Mouse (Mus musculus) intestine, embryonic 15.5 days (tissue): ENCODE results near the gene Ccdc141. TPM values are rescaled to one million over a fixed set of nuclear protein-coding genes. Genes with fewer than 3 reads are reported as not detected.
A peak's percentile ranks its signal among the peaks of the same experiment; 100 is the strongest.

Experiments used
- ATAC-seq: fragments of 200-750 bp; cut with Nextera tagmentation; 2 replicates; pipeline ENCODE4 v1.8.0; 2017; ENCODE audit warnings: moderate TSS enrichment, moderate library complexity
- H3K27ac ChIP-seq: fragments of 300-500 bp; sonication (generic); 2 replicates; pipeline ENCODE4 v1.5.1; 2015; ENCODE audit warnings: mild to moderate bottlenecking, inconsistent platforms
- H3K27me3 ChIP-seq: fragments of 300-500 bp; sonication (generic); replicated peaks from 2 replicates; pipeline ENCODE4 v1.6.1; 2015; ENCODE audit warnings: inconsistent platforms
- H3K36me3 ChIP-seq: fragments of 300-500 bp; sonication (generic); 2 replicates; pipeline ENCODE4 v1.6.1; 2015; ENCODE audit warnings: inconsistent platforms
- H3K4me1 ChIP-seq: fragments of 300-500 bp; sonication (generic); replicated peaks from 2 replicates; pipeline ENCODE4 v1.6.1; 2015; ENCODE audit warnings: inconsistent platforms
- H3K4me2 ChIP-seq: fragments of 300-500 bp; sonication (generic); replicated peaks from 2 replicates; pipeline ENCODE4 v1.6.1; 2015; ENCODE audit warnings: mild to moderate bottlenecking, inconsistent platforms
- H3K4me3 ChIP-seq: fragments of 300-500 bp; sonication (generic); replicated peaks from 2 replicates; pipeline ENCODE4 v1.5.1; 2015; ENCODE audit warnings: inconsistent platforms
- H3K9ac ChIP-seq: fragments of 300-500 bp; sonication (generic); 2 replicates; pipeline ENCODE4 v1.6.1; 2015; ENCODE audit warnings: inconsistent platforms
- H3K9me3 ChIP-seq: fragments of 300-500 bp; sonication (generic); 2 replicates; pipeline ENCODE4 v1.6.1; 2016; ENCODE audit warnings: inconsistent platforms
- WGBS: fragments of 180-500 bp; shearing (Covaris S2); methylation state at CpG from one replicate; pipeline ENCODE4 v1.1.7; 2015; 5-methylcytosine and 5-hydroxymethylcytosine counted together
- polyA plus RNA-seq: library from polyadenylated mRNA; unstranded; fragments of >200 nt; fragmentation: Nextera tagmentation; extraction: Ambion mirVana; gene quantifications from 2 replicates; pipeline ENCODE4 v1.2.1, GENCODE M21; 2015

The Ccdc141 gene
- polyA plus RNA-seq: 5.6 and 7.1 TPM in 2 replicates

GRCm38 (mm10) chr2:77170633-77171105 is at the start of gene Ccdc141:
Gene Ccdc141 (minus strand): TSS chr2:77170636.
- Histone ChIP-seq H3K9ac (peak within 1 kb of the TSS; percentile 54), H3K9me3 (no peaks in the 10 kb centered on the region), H3K27me3 (no peaks in the 10 kb centered on the region), H3K36me3 (no peaks in the 10 kb centered on the region), H3K4me1 (peaks cover 12% of the 10 kb centered on the region), H3K27ac (peak within 1 kb of the TSS; percentile 59), H3K4me2 (peak within 1 kb of the TSS; percentile 90), H3K4me3 (peak within 1 kb of the TSS; percentile 48)
- ATAC-seq: no peak; the same call in 1 of the 2 replicates
- WGBS: 8% methylated on average over 5 of the region's 6 CpGs

- 0 out of 2 replicates have a peak, but pooled peaks cover 2% of the 10 kb centered on the region for H3K36me3 ChIP-seq
- H3K9ac ChIP-seq: no peak overlapping the region
- 87% methylated on average over 5 of the region's 5 CpGs for WGBS
- no peak overlapping the region for H3K4me3 ChIP-seq
- H3K4me1 ChIP-seq: no peaks in the 10 kb centered on the region
- ATAC-seq: no peak
- no peak overlapping the region for H3K4me2 ChIP-seq
- no peaks in the 10 kb centered on the region for H3K27me3 ChIP-seq
- no peak overlapping the region for H3K27ac ChIP-seq
- no peaks in the 10 kb centered on the region for H3K9me3 ChIP-seq
Observed at GRCm38 (mm10) chr2:77212885-77213284, 42.4 kb upstream of the Ccdc141 start.

GRCm38 (mm10) chr2:77206951-77207350 is 36.5 kb upstream of the Ccdc141 start:
- H3K27ac ChIP-seq: no peak overlapping the region
- 90% methylated on average over 3 of the region's 3 CpGs for WGBS
- H3K4me1 ChIP-seq: no peaks in the 10 kb centered on the region
- ATAC-seq: no peak
- no peaks in the 10 kb centered on the region for H3K9me3 ChIP-seq
- H3K27me3 ChIP-seq: no peaks in the 10 kb centered on the region
- H3K9ac ChIP-seq: no peak overlapping the region
- H3K4me2 ChIP-seq: no peak overlapping the region
- no peak overlapping the region for H3K4me3 ChIP-seq
- no peaks in the 10 kb centered on the region for H3K36me3 ChIP-seq

- no peaks in the 10 kb centered on the region for H3K9me3 ChIP-seq
- WGBS: 51% methylated on average over 2 of the region's 2 CpGs
- H3K4me2 ChIP-seq: no peak overlapping the region
- no peak overlapping the region for H3K4me3 ChIP-seq
- no peaks in the 10 kb centered on the region for H3K4me1 ChIP-seq
- no peaks in the 10 kb centered on the region for H3K27me3 ChIP-seq
- ATAC-seq: no peak
- H3K36me3 ChIP-seq: no peaks in the 10 kb centered on the region
- H3K27ac ChIP-seq: no peak overlapping the region
- no peak overlapping the region for H3K9ac ChIP-seq
Observed at GRCm38 (mm10) chr2:77203916-77204315, 33.5 kb upstream of the Ccdc141 start.

GRCm38 (mm10) chr2:77201900-77202299 is 31.5 kb upstream of the Ccdc141 start:
- Histone ChIP-seq H3K4me3 (no peak overlapping the region), H3K36me3 (no peaks in the 10 kb centered on the region), H3K4me1 (no peaks in the 10 kb centered on the region), H3K27ac (no peak overlapping the region), H3K27me3 (no peaks in the 10 kb centered on the region), H3K9me3 (no peaks in the 10 kb centered on the region), H3K9ac (no peak overlapping the region), H3K4me2 (no peak overlapping the region)
- 98% methylated on average over 1 of the region's 1 CpGs for WGBS
- no peak for ATAC-seq

GRCm38 (mm10) chr2:77200958-77201614 is 30.6 kb upstream of the Ccdc141 start:
- Histone ChIP-seq H3K27me3 (no peaks in the 10 kb centered on the region), H3K4me1 (no peaks in the 10 kb centered on the region), H3K4me3 (no peak overlapping the region), H3K36me3 (no peaks in the 10 kb centered on the region), H3K9me3 (no peaks in the 10 kb centered on the region), H3K27ac (no peak overlapping the region), H3K4me2 (no peak overlapping the region), H3K9ac (no peak overlapping the region)
- peak; percentile 70 for ATAC-seq
- 72% methylated on average over 5 of the region's 5 CpGs for WGBS

- H3K4me1 ChIP-seq: no peaks in the 10 kb centered on the region
- H3K9me3 ChIP-seq: no peaks in the 10 kb centered on the region
- WGBS: 87% methylated on average over 4 of the region's 4 CpGs
- ATAC-seq: no peak
- H3K4me3 ChIP-seq: no peak overlapping the region
- H3K4me2 ChIP-seq: no peak overlapping the region
- no peaks in the 10 kb centered on the region for H3K27me3 ChIP-seq
- H3K36me3 ChIP-seq: no peaks in the 10 kb centered on the region
- H3K27ac ChIP-seq: no peak overlapping the region
- no peak overlapping the region for H3K9ac ChIP-seq
Observed at GRCm38 (mm10) chr2:77200379-77200778, 29.9 kb upstream of the Ccdc141 start.

- no peak overlapping the region for H3K4me2 ChIP-seq
- H3K27ac ChIP-seq: no peak overlapping the region
- no peaks in the 10 kb centered on the region for H3K9me3 ChIP-seq
- H3K4me1 ChIP-seq: no peaks in the 10 kb centered on the region
- H3K9ac ChIP-seq: no peak overlapping the region
- H3K27me3 ChIP-seq: no peaks in the 10 kb centered on the region
- peaks cover 3% of the 10 kb centered on the region; the same call in 1 of the 2 replicates for H3K36me3 ChIP-seq
- H3K4me3 ChIP-seq: no peak overlapping the region
- ATAC-seq: no peak
- 70% methylated on average over 5 of the region's 5 CpGs for WGBS
Observed at GRCm38 (mm10) chr2:77198246-77198645, 27.8 kb upstream of the Ccdc141 start.

- no peak overlapping the region for H3K27ac ChIP-seq
- ATAC-seq: no peak
- WGBS: 85% methylated on average over 4 of the region's 4 CpGs
- H3K9ac ChIP-seq: no peak overlapping the region
- peaks cover 6% of the 10 kb centered on the region; the same call in 1 of the 2 replicates for H3K36me3 ChIP-seq
- H3K4me3 ChIP-seq: no peak overlapping the region
- H3K9me3 ChIP-seq: no peaks in the 10 kb centered on the region
- H3K4me1 ChIP-seq: no peaks in the 10 kb centered on the region
- no peak overlapping the region for H3K4me2 ChIP-seq
- no peaks in the 10 kb centered on the region for H3K27me3 ChIP-seq
Observed at GRCm38 (mm10) chr2:77196819-77197218, 26.4 kb upstream of the Ccdc141 start.

GRCm38 (mm10) chr2:77195056-77195455 is 24.6 kb upstream of the Ccdc141 start:
- H3K9me3 ChIP-seq: no peaks in the 10 kb centered on the region
- no peaks in the 10 kb centered on the region for H3K27me3 ChIP-seq
- no peak overlapping the region for H3K27ac ChIP-seq
- 93% methylated on average over 5 of the region's 5 CpGs for WGBS
- H3K9ac ChIP-seq: no peak overlapping the region
- H3K4me1 ChIP-seq: no peaks in the 10 kb centered on the region
- H3K4me3 ChIP-seq: no peak overlapping the region
- ATAC-seq: no peak
- peaks cover 10% of the 10 kb centered on the region; the same call in 1 of the 2 replicates for H3K36me3 ChIP-seq
- H3K4me2 ChIP-seq: no peak overlapping the region

- ATAC-seq: no peak
- Histone ChIP-seq H3K27me3 (no peaks in the 10 kb centered on the region), H3K4me3 (no peak overlapping the region), H3K27ac (no peak overlapping the region), H3K9ac (no peak overlapping the region), H3K36me3 (peaks cover 13% of the 10 kb centered on the region; the same call in 1 of the 2 replicates), H3K9me3 (no peaks in the 10 kb centered on the region), H3K4me1 (no peaks in the 10 kb centered on the region), H3K4me2 (no peak overlapping the region)
- WGBS: 92% methylated on average over 3 of the region's 3 CpGs
Observed at GRCm38 (mm10) chr2:77191811-77192210, 21.4 kb upstream of the Ccdc141 start.

GRCm38 (mm10) chr2:77190891-77191290 is 20.5 kb upstream of the Ccdc141 start:
- no peak for ATAC-seq
- H3K27ac ChIP-seq: no peak overlapping the region
- H3K27me3 ChIP-seq: no peaks in the 10 kb centered on the region
- peaks cover 13% of the 10 kb centered on the region; the same call in 1 of the 2 replicates for H3K36me3 ChIP-seq
- H3K9ac ChIP-seq: no peak overlapping the region
- H3K4me2 ChIP-seq: no peak overlapping the region
- no peak overlapping the region for H3K4me3 ChIP-seq
- WGBS: 93% methylated on average over 7 of the region's 7 CpGs
- no peaks in the 10 kb centered on the region for H3K9me3 ChIP-seq
- H3K4me1 ChIP-seq: no peaks in the 10 kb centered on the region

- Histone ChIP-seq H3K9ac (no peak overlapping the region), H3K36me3 (peaks cover 13% of the 10 kb centered on the region; the same call in 1 of the 2 replicates), H3K4me1 (no peaks in the 10 kb centered on the region), H3K4me3 (no peak overlapping the region), H3K27me3 (no peaks in the 10 kb centered on the region), H3K27ac (no peak overlapping the region), H3K4me2 (no peak overlapping the region), H3K9me3 (no peaks in the 10 kb centered on the region)
- 98% methylated on average over 3 of the region's 3 CpGs for whole genome bisulfite sequencing
- ATAC-seq: no peak
Observed at GRCm38 (mm10) chr2:77190301-77190700, 19.9 kb upstream of the Ccdc141 start.
